Mouse (Mus musculus): ENCODE measurements around the gene Wasl. TPM values are rescaled to one million over a fixed set of nuclear protein-coding genes. Genes with fewer than 3 reads are reported as not detected.

Wasl gene
- polyA plus RNA-seq, 1 experiment from 2014 or later: 48.4 TPM

DNA sequence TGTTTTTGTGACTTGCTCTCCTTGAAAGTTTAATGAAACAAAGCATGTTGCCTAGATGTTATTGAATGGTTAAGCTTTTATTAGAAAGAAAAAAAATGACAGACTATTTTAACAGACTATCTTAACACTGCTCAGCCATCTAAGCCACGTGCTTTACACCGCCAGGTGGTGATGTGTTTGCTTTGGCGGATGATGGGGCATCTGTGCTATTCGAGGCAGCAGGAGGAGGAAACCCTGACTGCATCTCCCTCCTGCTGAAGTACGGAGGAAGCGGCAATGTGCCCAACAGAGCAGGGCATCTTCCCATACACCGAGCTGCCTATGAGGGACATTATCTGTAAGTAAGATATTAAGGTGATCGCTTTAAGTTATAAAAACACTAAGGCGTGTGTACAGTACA lies 100.7 kb downstream of the Wasl start:
- ATAC-seq (ENCODE audit: low FRiP score) (no peak), DNase-seq (ENCODE audit: low spot score) (no peak)
- Histone ChIP-seq H3K4me2 (replicated peaks) (no peak overlapping the region), H3K36me3 (replicated peaks; ENCODE audit: control insufficient read depth, insufficient read depth) (no peaks in the 10 kb centered on the region), H3K27me3 (ENCODE audit: control insufficient read depth, insufficient read depth, low read length) (no peaks in the 10 kb centered on the region), H3K4me1 (replicated peaks; ENCODE audit: control insufficient read depth, insufficient read depth, low read length) (no peaks in the 10 kb centered on the region), H3K9ac (no peak overlapping the region), H3K27ac (no peak overlapping the region), H3K4me3 (replicated peaks; ENCODE audit: low read length) (no peak overlapping the region), H3K9me3 (ENCODE audit: control insufficient read depth, low read length) (no peaks in the 10 kb centered on the region)
- WGBS: 77% methylated on average over 9 of the region's 9 CpGs

Other genes starting within 250 kb of the Wasl start
- gene Iqub, start 149.9 kb downstream of the Wasl start, polyA plus RNA-seq (2014; fragmentation: Nextera tagmentation; extraction: Ambion mirVana): 3.3 and 4.4 TPM in 2 replicates
- 389 and 483 TPM in 2 replicates for gene Ndufa5, start 137.0 kb downstream of the Wasl start, polyA plus RNA-seq (2014; fragmentation: Nextera tagmentation; extraction: Ambion mirVana)
- gene Asb15, start 136.9 kb downstream of the Wasl start, polyA plus RNA-seq (2014; fragmentation: Nextera tagmentation; extraction: Ambion mirVana): 0.12 TPM in 1 of 2 replicates, not detected in the other
- not detected in 2 replicates for gene Lmod2, start 67.2 kb downstream of the Wasl start, polyA plus RNA-seq (2014; fragmentation: Nextera tagmentation; extraction: Ambion mirVana)
- not detected in 2 replicates for gene Hyal6, start 68.2 kb upstream of the Wasl start, polyA plus RNA-seq (2014; fragmentation: Nextera tagmentation; extraction: Ambion mirVana)
- not detected in 2 replicates for gene Hyal4, start 83.3 kb upstream of the Wasl start, polyA plus RNA-seq (2014; fragmentation: Nextera tagmentation; extraction: Ambion mirVana)
- gene Spam1, start 126.2 kb upstream of the Wasl start, polyA plus RNA-seq (2014; fragmentation: Nextera tagmentation; extraction: Ambion mirVana): not detected in 2 replicates
- not detected in 2 replicates for gene Hyal5, start 193.0 kb upstream of the Wasl start, polyA plus RNA-seq (2014; fragmentation: Nextera tagmentation; extraction: Ambion mirVana)